Mouse (Mus musculus) urinary bladder, postnatal 25 days (tissue): ENCODE measurements around the gene Cabcoco1.

ENCODE experiments used
- DNase-seq: peaks from one replicate; pipeline ENCODE4 v3.0.0; 2022; ENCODE audit warnings: low spot score

Gene Cabcoco1

GRCm38 (mm10) chr10:68435001-68435560 lies 106.6 kb downstream of the Cabcoco1 start:
- no peak for DNase-seq

- DNase-seq = no peak
Observed at GRCm38 (mm10) chr10:68434045-68434639, 107.6 kb downstream of the Cabcoco1 start.

GRCm38 (mm10) chr10:68431346-68431745 lies 110.3 kb downstream of the Cabcoco1 start:
- DNase-seq = no peak

- no peak for DNase-seq
Observed at GRCm38 (mm10) chr10:68430929-68431328, 110.8 kb downstream of the Cabcoco1 start.

- no peak for DNase-seq
Observed at GRCm38 (mm10) chr10:68420393-68420920, 121.2 kb downstream of the Cabcoco1 start.

- no peak for DNase-seq
Observed at GRCm38 (mm10) chr10:68419893-68420292, 121.8 kb downstream of the Cabcoco1 start.

GRCm38 (mm10) chr10:68417074-68417790 lies 124.5 kb downstream of the Cabcoco1 start:
- no peak for DNase-seq

GRCm38 (mm10) chr10:68405936-68406335 lies 135.8 kb downstream of the Cabcoco1 start:
- DNase-seq = no peak

GRCm38 (mm10) chr10:68396786-68397185 lies 144.9 kb downstream of the Cabcoco1 start:
- no peak for DNase-seq

- no peak for DNase-seq
Observed at GRCm38 (mm10) chr10:68396083-68396482, 145.6 kb downstream of the Cabcoco1 start.

- DNase-seq = no peak
Observed at GRCm38 (mm10) chr10:68391640-68392039, 150.1 kb downstream of the Cabcoco1 start.

GRCm38 (mm10) chr10:68388802-68389201 lies 152.9 kb downstream of the Cabcoco1 start:
- DNase-seq = no peak

- no peak for DNase-seq
Observed at GRCm38 (mm10) chr10:68388138-68388537, 153.6 kb downstream of the Cabcoco1 start.
